Mouse (Mus musculus) intestine, embryonic 15.5 days (tissue): ENCODE data around the gene Fam171b. TPM values are rescaled to one million over a fixed set of nuclear protein-coding genes. Genes with fewer than 3 reads are reported as not detected.

Experiments
- ATAC-seq: fragments of 200-750 bp; cut with Nextera tagmentation; 2 replicates; pipeline ENCODE4 v1.8.0; 2017; ENCODE audit warnings: moderate TSS enrichment, moderate library complexity
- H3K27ac ChIP-seq: fragments of 300-500 bp; sonication (generic); 2 replicates; pipeline ENCODE4 v1.5.1; 2015; ENCODE audit warnings: mild to moderate bottlenecking, inconsistent platforms
- H3K27me3 ChIP-seq: fragments of 300-500 bp; sonication (generic); replicated peaks from 2 replicates; pipeline ENCODE4 v1.6.1; 2015; ENCODE audit warnings: inconsistent platforms
- H3K36me3 ChIP-seq: fragments of 300-500 bp; sonication (generic); 2 replicates; pipeline ENCODE4 v1.6.1; 2015; ENCODE audit warnings: inconsistent platforms
- H3K4me1 ChIP-seq: fragments of 300-500 bp; sonication (generic); replicated peaks from 2 replicates; pipeline ENCODE4 v1.6.1; 2015; ENCODE audit warnings: inconsistent platforms
- H3K4me2 ChIP-seq: fragments of 300-500 bp; sonication (generic); replicated peaks from 2 replicates; pipeline ENCODE4 v1.6.1; 2015; ENCODE audit warnings: mild to moderate bottlenecking, inconsistent platforms
- H3K4me3 ChIP-seq: fragments of 300-500 bp; sonication (generic); replicated peaks from 2 replicates; pipeline ENCODE4 v1.5.1; 2015; ENCODE audit warnings: inconsistent platforms
- H3K9ac ChIP-seq: fragments of 300-500 bp; sonication (generic); 2 replicates; pipeline ENCODE4 v1.6.1; 2015; ENCODE audit warnings: inconsistent platforms
- H3K9me3 ChIP-seq: fragments of 300-500 bp; sonication (generic); 2 replicates; pipeline ENCODE4 v1.6.1; 2016; ENCODE audit warnings: inconsistent platforms
- WGBS: fragments of 180-500 bp; shearing (Covaris S2); methylation state at CpG from one replicate; pipeline ENCODE4 v1.1.7; 2015; 5-methylcytosine and 5-hydroxymethylcytosine counted together
- polyA plus RNA-seq: library from polyadenylated mRNA; unstranded; fragments of >200 nt; fragmentation: Nextera tagmentation; extraction: Ambion mirVana; gene quantifications from 2 replicates; pipeline ENCODE4 v1.2.1, GENCODE M21; 2015

Fam171b gene
- polyA plus RNA-seq, 1 experiment from 2014 or later, result 8.9 TPM

- no peaks in the 10 kb centered on the region for H3K36me3 ChIP-seq
- no peaks in the 10 kb centered on the region for H3K9me3 ChIP-seq
- no peak overlapping the region for H3K27ac ChIP-seq
- WGBS, result 84% methylated on average over 6 of the region's 6 CpGs
- H3K4me3 ChIP-seq, result no peak overlapping the region
- H3K9ac ChIP-seq, result no peak overlapping the region
- H3K27me3 ChIP-seq, result peaks cover 3% of the 10 kb centered on the region; the same call in 1 of the 2 replicates
- H3K4me1 ChIP-seq, result 0 out of 2 replicates have a peak, but pooled peaks cover 2% of the 10 kb centered on the region
- no peak for ATAC-seq
- H3K4me2 ChIP-seq, result no peak overlapping the region
Measured at GRCm38 (mm10) chr2:83816147-83816546, 3.7 kb downstream of the Fam171b start.

DNA sequence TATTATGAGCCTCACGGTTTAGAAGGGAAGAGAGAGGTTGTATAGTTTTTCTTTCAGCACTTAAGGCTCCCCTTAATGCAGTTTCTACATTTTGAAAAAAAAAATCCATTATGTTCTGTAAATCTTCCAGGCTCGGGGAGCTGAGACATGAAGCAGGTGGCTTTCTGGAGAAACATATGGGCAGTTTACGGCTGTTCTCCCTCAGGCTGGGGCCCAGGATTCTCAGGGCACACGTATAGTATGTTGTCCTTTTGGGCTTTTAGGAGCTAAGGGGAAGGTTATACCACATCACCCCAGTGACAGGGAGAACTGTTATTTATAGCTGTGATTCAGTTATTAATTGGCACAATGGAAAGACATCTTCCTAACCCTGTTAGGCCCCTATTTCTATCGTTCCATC lies 12.7 kb downstream of the Fam171b start:
- H3K27me3 ChIP-seq, result no peaks in the 10 kb centered on the region
- WGBS, result 36% methylated on average over 5 of the region's 5 CpGs
- no peak overlapping the region for H3K27ac ChIP-seq
- H3K4me3 ChIP-seq, result no peak overlapping the region
- H3K36me3 ChIP-seq, result no peaks in the 10 kb centered on the region
- no peaks in the 10 kb centered on the region for H3K9me3 ChIP-seq
- no peak overlapping the region for H3K4me2 ChIP-seq
- H3K4me1 ChIP-seq, result no peaks in the 10 kb centered on the region
- H3K9ac ChIP-seq, result no peak overlapping the region
- ATAC-seq, result no peak

- Histone ChIP-seq H3K9ac (no peak overlapping the region), H3K4me1 (no peaks in the 10 kb centered on the region), H3K4me3 (no peak overlapping the region), H3K27ac (no peak overlapping the region), H3K4me2 (no peak overlapping the region), H3K9me3 (no peaks in the 10 kb centered on the region), H3K27me3 (no peaks in the 10 kb centered on the region), H3K36me3 (no peaks in the 10 kb centered on the region)
- ATAC-seq, result no peak
- 82% methylated on average over 3 of the region's 3 CpGs for WGBS
Measured at GRCm38 (mm10) chr2:83828895-83829539, 16.6 kb downstream of the Fam171b start.

DNA sequence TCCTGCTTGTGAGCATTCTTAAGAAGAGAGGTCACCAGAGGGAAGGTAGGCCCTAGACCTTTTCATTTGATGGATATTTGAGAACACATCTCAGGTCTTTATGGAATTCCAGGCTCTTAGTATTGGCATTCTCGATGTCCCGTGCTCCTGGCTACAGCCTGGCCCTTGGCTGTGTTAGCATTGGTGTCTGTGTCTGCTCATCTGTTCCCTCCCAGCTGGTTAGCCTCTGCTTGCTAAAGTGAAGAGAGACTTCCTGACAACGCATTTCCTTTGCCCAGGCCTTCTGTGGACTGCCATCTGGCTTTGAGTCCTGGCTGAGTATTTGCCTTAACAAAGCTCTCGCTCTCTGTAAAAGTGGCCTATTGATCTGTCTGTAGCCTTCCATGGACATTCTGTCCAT lies 20.5 kb downstream of the Fam171b start:
- Histone ChIP-seq H3K4me2 (no peak overlapping the region), H3K27ac (no peak overlapping the region), H3K27me3 (no peaks in the 10 kb centered on the region), H3K9me3 (no peaks in the 10 kb centered on the region), H3K4me1 (no peaks in the 10 kb centered on the region), H3K4me3 (no peak overlapping the region), H3K9ac (no peak overlapping the region), H3K36me3 (no peaks in the 10 kb centered on the region)
- 67% methylated on average over 4 of the region's 4 CpGs for WGBS
- no peak for ATAC-seq

DNA sequence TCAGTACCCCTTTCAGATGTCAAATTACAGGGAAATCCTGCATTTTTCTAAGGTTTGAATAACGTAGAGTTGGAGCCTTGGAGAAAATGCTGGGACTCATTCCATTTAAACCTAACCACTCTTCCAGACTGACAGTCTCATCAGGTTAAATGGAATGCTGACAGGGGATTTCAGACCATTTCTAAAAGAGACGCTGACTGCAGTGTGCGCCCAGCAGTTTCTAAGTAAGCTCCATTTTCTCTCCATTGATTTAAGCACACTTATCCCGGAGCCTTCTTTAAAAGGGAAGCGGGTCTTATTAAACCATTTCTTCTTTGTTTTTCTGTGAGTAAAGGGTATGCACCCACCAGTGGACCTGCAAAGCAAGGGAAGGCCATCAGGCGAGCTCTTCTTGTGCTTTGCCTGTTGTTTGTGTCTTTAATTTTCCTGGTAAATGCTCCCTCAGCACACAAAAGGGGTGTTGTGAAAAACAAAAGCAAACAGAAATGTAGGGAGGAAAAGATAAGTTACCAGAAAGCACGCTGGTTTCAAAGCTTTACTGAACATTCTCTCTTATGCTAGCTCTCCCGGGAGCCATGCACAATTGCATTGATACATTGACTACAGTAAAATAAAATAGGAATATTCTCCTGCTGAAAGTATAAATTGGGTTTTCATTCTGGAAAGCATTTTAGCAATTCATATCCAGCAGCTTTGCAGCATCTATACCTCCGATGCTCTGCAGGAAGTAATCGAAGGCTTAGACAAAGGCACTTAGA lies 23.1 kb downstream of the Fam171b start:
- H3K4me2 ChIP-seq, result no peak overlapping the region
- WGBS, result 83% methylated on average over 10 of the region's 10 CpGs
- no peak overlapping the region for H3K4me3 ChIP-seq
- H3K9ac ChIP-seq, result no peak overlapping the region
- no peaks in the 10 kb centered on the region for H3K36me3 ChIP-seq
- no peak for ATAC-seq
- H3K27me3 ChIP-seq, result no peaks in the 10 kb centered on the region
- H3K9me3 ChIP-seq, result no peaks in the 10 kb centered on the region
- no peaks in the 10 kb centered on the region for H3K4me1 ChIP-seq
- H3K27ac ChIP-seq, result no peak overlapping the region

DNA sequence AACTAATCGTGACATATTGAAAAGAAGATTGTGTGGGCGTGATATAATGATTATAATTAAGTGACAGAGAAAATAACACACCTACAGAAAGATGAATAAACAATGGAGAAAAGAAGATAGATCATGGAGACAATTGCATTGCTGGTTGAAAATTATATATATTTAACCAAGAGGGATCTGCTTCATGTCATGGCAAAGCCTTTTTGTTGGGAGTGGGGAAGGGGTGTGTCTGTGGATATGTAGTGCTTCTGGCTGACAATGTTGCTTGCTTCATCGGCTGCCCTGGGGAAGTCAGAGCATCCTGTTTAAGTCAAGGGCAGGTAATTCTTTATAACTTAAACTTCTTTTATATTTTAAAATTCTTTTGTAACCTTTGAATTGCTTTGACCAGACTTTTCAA lies 36.1 kb downstream of the Fam171b start:
- Histone ChIP-seq H3K4me1 (no peaks in the 10 kb centered on the region), H3K4me2 (no peak overlapping the region), H3K9ac (no peak overlapping the region), H3K27me3 (no peaks in the 10 kb centered on the region), H3K36me3 (no peaks in the 10 kb centered on the region), H3K9me3 (no peaks in the 10 kb centered on the region), H3K27ac (no peak overlapping the region), H3K4me3 (no peak overlapping the region)
- no peak for ATAC-seq
- WGBS, result 48% methylated on average over 3 of the region's 3 CpGs

DNA sequence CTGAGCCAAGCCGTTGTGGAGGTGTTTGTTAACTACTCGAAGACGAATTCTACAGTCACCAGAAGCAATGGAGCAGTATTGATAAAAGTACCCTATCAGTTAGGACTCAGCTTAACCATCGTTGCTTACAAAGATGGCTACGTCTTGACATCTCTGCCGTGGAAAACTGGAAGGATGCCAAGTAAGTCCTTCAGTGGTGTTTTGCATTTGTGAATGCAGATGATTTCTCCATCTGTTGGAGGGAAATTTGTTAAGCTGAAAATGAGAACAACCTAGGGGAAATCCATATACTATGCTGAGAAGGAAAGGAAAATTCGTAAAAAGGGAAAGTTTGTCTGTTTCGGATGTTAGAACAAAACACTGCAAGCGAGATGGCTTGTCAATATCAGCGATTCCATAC lies 41.0 kb downstream of the Fam171b start:
- Histone ChIP-seq H3K4me1 (no peaks in the 10 kb centered on the region), H3K36me3 (no peaks in the 10 kb centered on the region), H3K9ac (no peak overlapping the region), H3K27me3 (no peaks in the 10 kb centered on the region), H3K4me2 (no peak overlapping the region), H3K27ac (no peak overlapping the region), H3K4me3 (no peak overlapping the region), H3K9me3 (no peaks in the 10 kb centered on the region)
- 87% methylated on average over 10 of the region's 10 CpGs for WGBS
- no peak for ATAC-seq

DNA sequence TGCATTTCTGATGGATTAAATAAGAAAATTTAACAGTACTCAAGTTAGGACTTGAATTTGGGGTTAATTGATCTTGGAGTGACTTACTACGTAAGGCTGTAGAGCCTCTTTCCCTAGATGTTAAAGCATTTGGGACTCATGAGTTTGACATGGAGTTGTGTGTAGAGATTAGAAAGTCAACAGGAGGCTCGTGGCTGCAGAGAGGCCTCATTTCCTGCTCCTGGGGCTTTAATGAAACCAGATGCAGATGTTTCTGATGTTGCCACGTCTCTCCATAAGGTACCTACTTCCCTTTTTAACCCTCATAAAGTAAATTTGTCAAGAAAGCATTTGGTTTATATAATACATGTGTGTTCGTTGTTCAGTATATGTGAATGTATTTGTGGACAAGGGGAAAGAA lies 43.8 kb downstream of the Fam171b start:
- Histone ChIP-seq H3K27me3 (no peaks in the 10 kb centered on the region), H3K36me3 (no peaks in the 10 kb centered on the region), H3K27ac (no peak overlapping the region), H3K4me2 (no peak overlapping the region), H3K4me1 (no peaks in the 10 kb centered on the region), H3K9me3 (no peaks in the 10 kb centered on the region), H3K4me3 (no peak overlapping the region), H3K9ac (no peak overlapping the region)
- no peak for ATAC-seq
- WGBS, result 47% methylated on average over 4 of the region's 4 CpGs

GRCm38 (mm10) chr2:83883850-83884420 lies 71.5 kb downstream of the Fam171b start:
- H3K4me1 ChIP-seq, result no peaks in the 10 kb centered on the region
- H3K4me3 ChIP-seq, result no peak overlapping the region
- 71% methylated on average over 6 of the region's 6 CpGs for WGBS
- no peak overlapping the region for H3K4me2 ChIP-seq
- no peaks in the 10 kb centered on the region for H3K36me3 ChIP-seq
- H3K9ac ChIP-seq, result no peak overlapping the region
- no peak for ATAC-seq
- H3K27me3 ChIP-seq, result no peaks in the 10 kb centered on the region
- H3K27ac ChIP-seq, result no peak overlapping the region
- H3K9me3 ChIP-seq, result no peaks in the 10 kb centered on the region

GRCm38 (mm10) chr2:83893701-83894100 lies 81.3 kb downstream of the Fam171b start:
- Histone ChIP-seq H3K27me3 (no peaks in the 10 kb centered on the region), H3K9me3 (no peaks in the 10 kb centered on the region), H3K27ac (no peak overlapping the region), H3K4me3 (no peak overlapping the region), H3K36me3 (no peaks in the 10 kb centered on the region), H3K9ac (no peak overlapping the region), H3K4me2 (no peak overlapping the region), H3K4me1 (no peaks in the 10 kb centered on the region)
- ATAC-seq, result no peak
- 94% methylated on average over 2 of the region's 2 CpGs for WGBS

GRCm38 (mm10) chr2:83901896-83902540 lies 89.6 kb downstream of the Fam171b start:
- H3K9me3 ChIP-seq, result no peaks in the 10 kb centered on the region
- no peak overlapping the region for H3K27ac ChIP-seq
- no peak overlapping the region for H3K4me2 ChIP-seq
- ATAC-seq, result no peak
- no peaks in the 10 kb centered on the region for H3K36me3 ChIP-seq
- no peaks in the 10 kb centered on the region for H3K27me3 ChIP-seq
- no peak overlapping the region for H3K9ac ChIP-seq
- WGBS, result 58% methylated on average over 2 of the region's 2 CpGs
- H3K4me3 ChIP-seq, result no peak overlapping the region
- no peaks in the 10 kb centered on the region for H3K4me1 ChIP-seq

DNA sequence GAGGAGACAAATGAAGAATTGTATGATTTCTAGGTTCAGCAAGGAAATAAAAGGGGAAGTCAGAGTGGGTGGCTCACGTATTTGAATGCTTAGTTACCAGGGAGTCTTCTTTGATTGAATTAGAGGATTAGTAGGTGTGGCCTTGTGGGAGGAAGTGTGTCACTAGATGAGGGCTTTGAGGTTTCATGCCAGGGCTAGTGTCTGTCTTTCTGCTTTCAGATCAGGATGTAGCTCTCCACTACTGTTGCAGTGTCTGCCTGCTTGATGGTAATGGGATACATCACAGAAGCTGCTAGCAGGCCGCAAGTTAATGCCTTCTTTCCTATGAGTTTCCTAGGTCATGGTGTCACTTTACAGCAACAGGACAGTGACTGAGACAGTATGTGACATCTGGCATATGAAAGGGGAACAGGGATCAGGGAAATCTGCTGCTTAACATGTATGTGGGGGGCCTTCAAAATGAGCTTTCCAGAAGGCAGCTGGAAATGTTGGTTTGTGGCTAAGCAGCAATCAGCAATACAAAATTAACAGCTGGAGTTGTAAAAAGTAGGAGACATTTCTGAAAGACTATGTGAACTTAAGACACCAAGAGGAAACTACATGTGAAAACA lies 117.1 kb downstream of the Fam171b start:
- ATAC-seq, result no peak
- H3K9me3 ChIP-seq, result no peaks in the 10 kb centered on the region
- no peak overlapping the region for H3K4me3 ChIP-seq
- H3K4me2 ChIP-seq, result no peak overlapping the region
- no peaks in the 10 kb centered on the region for H3K4me1 ChIP-seq
- H3K27me3 ChIP-seq, result no peaks in the 10 kb centered on the region
- H3K9ac ChIP-seq, result no peak overlapping the region
- WGBS, result 59% methylated on average over 2 of the region's 2 CpGs
- no peaks in the 10 kb centered on the region for H3K36me3 ChIP-seq
- no peak overlapping the region for H3K27ac ChIP-seq
